Mouse (Mus musculus): ENCODE measurements around the gene Prdm5. TPM values are rescaled to one million over a fixed set of nuclear protein-coding genes. Genes with fewer than 3 reads are reported as not detected.
A peak's percentile ranks its signal among the peaks of the same experiment; 100 is the strongest.

Gene Prdm5
- 10 to 100 TPM in 1 of 2 experiments, 1 to 10 TPM in 1; 9.9 to 16.2 TPM for total RNA-seq (2021)
- long read RNA-seq, experiment 1, transcript Prdm5-202 (15 exons, 2,155 nt), result major isoform, 6 of 16 reads
- long read RNA-seq, experiment 1, partial matches to known transcripts, result 1 of 16 reads
- long read RNA-seq, experiment 1, other reads (novel, unspliced or antisense), result 2 of 16 reads
- long read RNA-seq, experiment 2, partial matches to known transcripts, result 0 of 5 reads
- long read RNA-seq, experiment 2, other reads (novel, unspliced or antisense), result 1 of 5 reads

- DNase-seq, result peak; percentile 78
Measured at GRCm38 (mm10) chr6:65778861-65779688, at the start of gene Prdm5. TSS of gene Prdm5 (plus strand) at chr6:65778988.

- DNase-seq, result peak; percentile 16
Measured at GRCm38 (mm10) chr6:65739442-65739841, 39.3 kb upstream of the Prdm5 start.

- no peak for DNase-seq
Measured at GRCm38 (mm10) chr6:65743144-65743870, 35.5 kb upstream of the Prdm5 start.

GRCm38 (mm10) chr6:65743871-65744202, 35.0 kb upstream of the Prdm5 start:
- DNase-seq, result no peak

- no peak for DNase-seq
Measured at GRCm38 (mm10) chr6:65758214-65758613, 20.6 kb upstream of the Prdm5 start.

GRCm38 (mm10) chr6:65759174-65759573, 19.6 kb upstream of the Prdm5 start:
- no peak for DNase-seq

- DNase-seq, result no peak
Measured at GRCm38 (mm10) chr6:65760073-65760472, 18.7 kb upstream of the Prdm5 start.

GRCm38 (mm10) chr6:65764459-65764858, 14.3 kb upstream of the Prdm5 start:
- no peak for DNase-seq

- DNase-seq, result peak; percentile 62
Measured at GRCm38 (mm10) chr6:65765057-65765456, 13.7 kb upstream of the Prdm5 start.

GRCm38 (mm10) chr6:65765752-65766397, 12.9 kb upstream of the Prdm5 start:
- peak; percentile 30 for DNase-seq

GRCm38 (mm10) chr6:65767911-65768310, 10.9 kb upstream of the Prdm5 start:
- DNase-seq, result no peak

GRCm38 (mm10) chr6:65773566-65773965, 5.2 kb upstream of the Prdm5 start:
- DNase-seq, result no peak

GRCm38 (mm10) chr6:65779689-65780233, 973 bp downstream of the Prdm5 start:
- DNase-seq, result no peak

GRCm38 (mm10) chr6:65781441-65781840, 2.7 kb downstream of the Prdm5 start:
- DNase-seq, result no peak

GRCm38 (mm10) chr6:65783670-65784069, 4.9 kb downstream of the Prdm5 start:
- DNase-seq, result no peak

- no peak for DNase-seq
Measured at GRCm38 (mm10) chr6:65792923-65793322, 14.1 kb downstream of the Prdm5 start.

GRCm38 (mm10) chr6:65796552-65796951, 17.8 kb downstream of the Prdm5 start:
- DNase-seq, result no peak

GRCm38 (mm10) chr6:65797276-65797675, 18.5 kb downstream of the Prdm5 start:
- no peak for DNase-seq

GRCm38 (mm10) chr6:65798390-65798789, 19.6 kb downstream of the Prdm5 start:
- no peak for DNase-seq

GRCm38 (mm10) chr6:65811685-65812084, 32.9 kb downstream of the Prdm5 start:
- no peak for DNase-seq

GRCm38 (mm10) chr6:65818039-65818747, 39.4 kb downstream of the Prdm5 start:
- no peak for DNase-seq

- no peak for DNase-seq
Measured at GRCm38 (mm10) chr6:65828656-65829055, 49.9 kb downstream of the Prdm5 start.
